Mouse (Mus musculus): ENCODE data around the gene Nedd4.

- TF ChIP-seq CTCF (IDR thresholded peaks at IDR 0.05; ENCODE audit: extremely low read depth, insufficient read depth, low read length) (no peak), POLR2A (IDR thresholded peaks at IDR 0.05; ENCODE audit: extremely low read depth, insufficient read depth, low read length) (no peak)
Measured at GRCm38 (mm10) chr9:72686506-72686905, 24.4 kb downstream of the Nedd4 start.
